Mouse (Mus musculus) spleen, adult 2 months (tissue): ENCODE data around the gene Pycard.

Source experiments
- CTCF ChIP-seq: fragments of 200-500 bp; IDR thresholded peaks from 2 replicates; pipeline ENCODE4 v1.5.1; 2011; ENCODE audit warnings: mild to moderate bottlenecking, inconsistent platforms; ENCODE audit not compliant: insufficient read depth, insufficient read length, insufficient replicate concordance; ENCODE audit errors: extremely low read depth
- POLR2A ChIP-seq: fragments of 200-500 bp; IDR thresholded peaks from 2 replicates; pipeline ENCODE4 v1.6.1; 2011; ENCODE audit warnings: low read depth, low read length, inconsistent platforms

DNA sequence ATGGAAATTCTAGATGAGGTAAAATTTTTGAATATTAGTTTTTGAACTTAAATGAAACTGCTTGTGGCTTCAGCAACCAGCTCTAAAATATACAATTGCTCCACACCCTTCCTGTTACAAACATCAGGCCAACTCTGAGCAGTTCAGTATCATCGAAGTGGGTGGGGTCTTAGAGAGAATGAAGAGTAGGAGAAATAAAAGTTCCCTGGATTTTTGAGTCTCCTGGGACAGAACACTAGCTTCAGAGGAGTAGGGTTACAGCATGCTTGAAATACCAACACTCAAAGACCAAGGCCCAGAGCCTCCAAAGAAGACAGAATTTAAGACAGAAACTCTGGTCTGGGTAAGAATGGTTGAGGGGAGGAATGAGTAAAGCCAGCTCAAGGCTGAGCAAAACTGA is 5.8 kb upstream of the Pycard start:
- TF ChIP-seq CTCF = no peak
- no peak for TF ChIP-seq POLR2A
